Mouse (Mus musculus) brain, embryonic 14.5 days (tissue): ENCODE results near the gene Gm12185.
"Not testable (repeated sequence)": the region's sequence is repeated elsewhere in the genome, so short reads cannot be mapped to it uniquely, and the experiment has no call there.

ENCODE experiments used
- CTCF ChIP-seq: fragments of 200-500 bp; IDR thresholded peaks from 2 replicates; pipeline ENCODE4 v1.5.1; 2012; ENCODE audit warnings: inconsistent platforms, mild to moderate bottlenecking, moderate library complexity, borderline replicate concordance; ENCODE audit not compliant: insufficient read depth, insufficient read length; ENCODE audit errors: extremely low read depth
- POLR2A ChIP-seq: fragments of 200-500 bp; IDR thresholded peaks from 2 replicates; pipeline ENCODE4 v1.6.1; 2012; ENCODE audit warnings: mild to moderate bottlenecking, inconsistent platforms, borderline replicate concordance; ENCODE audit not compliant: poor library complexity, insufficient read depth, insufficient read length, severe bottlenecking; ENCODE audit errors: extremely low read depth

DNA sequence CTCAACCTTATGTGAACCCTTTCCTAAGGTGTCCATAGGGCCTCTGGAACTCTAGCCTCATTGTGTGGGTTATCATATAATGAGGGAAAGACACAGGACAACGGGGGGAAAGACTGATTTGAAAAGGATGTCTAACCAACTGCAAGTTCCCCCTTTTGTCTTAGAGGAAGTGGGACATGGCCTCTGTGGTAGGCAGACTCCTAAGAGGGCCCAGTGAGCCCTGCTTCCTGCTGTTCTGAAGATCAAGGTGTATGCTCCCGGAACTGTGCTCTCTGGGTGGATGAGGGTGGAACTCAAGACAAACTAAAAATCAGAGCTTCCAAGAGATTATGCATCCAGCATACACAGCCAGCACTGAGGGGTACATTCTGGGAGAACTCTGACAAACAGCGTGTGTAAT, 3.8 kb downstream of the Gm12185 start:
- TF ChIP-seq CTCF, POLR2A: not testable (repeated sequence)
